Mouse (Mus musculus) cerebral cortex, adult 2 months (tissue): ENCODE data around the gene Gm45844.

Experiments used
- WGBS: fragments of 180-500 bp; shearing (Covaris S2); methylation state at CpG from one replicate; pipeline ENCODE4 v1.1.7; 2018; 5-methylcytosine and 5-hydroxymethylcytosine counted together

Gene Gm45844

DNA sequence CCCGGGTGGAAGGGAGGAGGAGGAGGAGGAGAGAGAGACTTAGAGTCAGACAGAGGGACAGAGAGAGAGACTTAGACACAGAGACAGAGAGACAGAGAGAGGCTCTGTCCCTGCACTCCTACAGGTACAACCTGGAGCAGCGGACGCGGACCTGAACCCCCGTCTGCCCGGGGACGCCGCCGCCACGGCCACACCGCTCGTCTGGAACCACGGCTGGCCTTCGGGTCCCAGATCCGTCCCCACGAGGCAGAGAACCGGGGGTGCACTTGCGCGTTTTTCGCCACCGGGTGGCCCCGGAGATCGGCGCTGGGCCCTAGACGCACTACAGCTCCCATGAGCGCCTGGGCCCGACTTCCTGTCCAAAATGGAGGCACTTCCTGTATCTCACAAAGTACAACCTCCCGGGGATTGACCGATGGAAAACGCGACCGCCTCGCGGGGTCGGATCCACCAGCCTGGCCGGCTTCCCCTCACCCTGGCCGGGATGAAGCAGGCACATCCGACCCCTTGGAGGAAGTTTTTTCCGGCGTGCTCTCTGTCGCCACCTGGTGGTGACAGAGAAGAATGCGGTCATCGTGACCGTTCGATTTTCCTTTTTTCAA is at the start of gene Gm45844:
Gm45844 (minus strand) TSS at position 324 of the 602 bp plus-strand sequence.
- WGBS = 42% methylated on average over 45 of the region's 45 CpGs

DNA sequence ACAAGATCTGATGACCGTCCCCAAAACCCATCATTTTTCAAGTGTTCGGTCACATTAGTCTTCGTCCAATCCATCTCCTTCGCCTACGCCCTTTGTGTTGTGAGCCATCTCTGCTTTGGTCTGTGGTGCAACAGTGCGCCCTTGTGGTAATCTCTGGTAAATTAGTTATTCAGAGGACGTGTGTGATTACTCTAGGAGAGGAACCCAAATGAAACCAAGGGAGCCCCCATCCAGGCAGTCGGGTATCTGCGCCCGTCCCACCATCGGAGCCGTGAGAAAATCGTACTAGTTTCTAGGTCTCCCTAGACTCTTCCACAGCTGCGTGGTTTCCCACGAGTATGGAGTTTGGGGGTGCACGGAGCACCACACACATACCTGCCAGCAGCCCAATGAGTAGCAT is 17.5 kb upstream of the Gm45844 start:
- 69% methylated on average over 16 of the region's 16 CpGs for WGBS

- 74% methylated on average over 1 of the region's 1 CpGs for WGBS
Observed at GRCm38 (mm10) chr7:7281383-7281782, 3.3 kb upstream of the Gm45844 start.

- WGBS = 31% methylated on average over 24 of the region's 24 CpGs
Observed at GRCm38 (mm10) chr7:7277556-7277955, 533 bp downstream of the Gm45844 start.

- WGBS = no CpG with 5 or more reads among the region's 1 CpGs
Observed at GRCm38 (mm10) chr7:7247228-7247627, 30.9 kb downstream of the Gm45844 start, which contains the start of gene Vmn2r29. Gene Vmn2r29 (minus strand): TSS chr7:7247328.

GRCm38 (mm10) chr7:7209313-7210151 is 68.6 kb downstream of the Gm45844 start, which contains the start of gene Zfp772:
Gene Zfp772 (minus strand): TSS chr7:7209998.
- WGBS = 2% methylated on average over 24 of the region's 24 CpGs

DNA sequence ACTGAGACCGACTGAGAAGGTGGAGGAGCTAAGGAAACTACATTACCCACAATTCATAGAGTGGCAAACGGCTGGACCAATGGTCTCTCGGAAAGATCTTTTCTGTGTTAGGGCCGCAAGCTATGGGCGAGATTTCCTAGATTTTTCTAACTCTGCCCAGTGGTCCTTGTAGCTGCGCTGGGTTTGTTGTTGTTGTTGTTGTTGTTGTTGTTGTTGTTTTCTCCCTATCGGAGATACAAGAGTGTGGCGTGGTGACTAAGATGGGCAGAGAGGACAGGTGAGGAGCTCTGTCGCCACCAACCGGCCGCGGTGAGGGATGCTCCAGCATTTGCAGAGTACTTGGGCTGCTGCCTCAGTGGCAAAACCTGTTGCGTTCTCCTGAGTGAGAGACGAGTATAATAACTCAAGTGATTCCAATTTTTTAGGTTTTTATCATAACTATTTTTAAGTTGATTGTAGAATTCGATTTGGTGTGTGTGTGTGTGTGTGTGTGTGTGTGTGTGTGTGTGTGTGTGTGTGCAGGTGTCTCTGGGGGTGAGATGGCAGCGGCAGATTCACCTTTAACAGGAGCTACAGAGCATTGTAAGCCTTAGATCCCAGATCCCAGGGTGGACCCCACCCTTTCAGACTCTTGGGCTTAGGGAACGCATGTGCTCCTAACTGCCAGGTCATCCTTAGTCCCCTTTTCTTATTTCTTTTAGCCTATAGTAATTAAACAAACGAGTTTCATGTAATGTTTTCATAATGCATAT is 89.7 kb downstream of the Gm45844 start:
- WGBS = 11% methylated on average over 18 of the region's 18 CpGs

- WGBS = 27% methylated on average over 13 of the region's 13 CpGs
Observed at GRCm38 (mm10) chr7:7187417-7188190, 90.5 kb downstream of the Gm45844 start.

DNA sequence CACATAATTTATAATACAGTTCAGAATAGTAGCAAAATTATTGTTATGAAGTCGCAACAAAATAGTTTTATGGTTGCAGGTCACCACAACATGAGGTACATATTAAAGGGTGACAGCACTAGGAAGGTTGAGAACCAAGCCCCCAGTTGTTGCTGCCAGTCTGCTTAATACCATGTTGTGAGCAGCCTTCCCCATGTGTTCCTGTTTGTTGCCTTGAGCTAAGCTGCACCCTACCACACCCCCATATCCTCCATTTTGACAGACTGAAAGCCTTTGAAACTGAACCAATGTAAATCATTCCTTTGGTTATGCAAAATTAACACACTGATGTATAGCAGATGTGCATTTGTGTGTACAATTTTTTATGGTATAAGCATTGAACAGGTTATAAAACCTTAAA is 92.2 kb downstream of the Gm45844 start:
- WGBS = 95% methylated on average over 1 of the region's 1 CpGs

GRCm38 (mm10) chr7:7171227-7172147 is 106.6 kb downstream of the Gm45844 start, which contains the start of gene Zfp418:
Gene Zfp418 (plus strand): TSS chr7:7171330.
- under 1% methylated on average over 26 of the region's 26 CpGs for WGBS
